In genomic region chr4:134401181-134401661, GRCm38 (mm10) we compare ENCODE assay signal across 8 mouse cellular contexts. TPM values are rescaled to one million over a fixed set of nuclear protein-coding genes. Genes with fewer than 3 reads are reported as not detected.
DNase-seq lines count a peak whose midpoint lies in the region; ATAC-seq and TF ChIP-seq lines count a peak whose summit lies in the region.

No protein-coding gene starts in this region.

- H3K27me3 ChIP-seq in forebrain, embryonic 14.5 days (replicated peaks; ENCODE audit: control insufficient read depth, insufficient read depth, low read length) = no peaks in the 10 kb centered on the region
- H3K27me3 ChIP-seq in liver, postnatal 0 days (ENCODE audit: insufficient read depth, low read length) = no peaks in the 10 kb centered on the region
- H3K27me3 ChIP-seq in neural tube, embryonic 12.5 days (replicated peaks) = no peaks in the 10 kb centered on the region; the same call in 1 of the 2 replicates

- peak; percentile 78 for ATAC-seq in forebrain, embryonic 14.5 days
- peak; percentile 19; the same call in 1 of the 2 replicates for ATAC-seq in liver, postnatal 0 days
- peak; percentile 78 for ATAC-seq in neural tube, embryonic 12.5 days (ENCODE audit: low FRiP score, low read depth)

- H3K9me3 ChIP-seq in forebrain, embryonic 14.5 days (replicated peaks; ENCODE audit: control insufficient read depth, low read length) = no peaks in the 10 kb centered on the region
- no peaks in the 10 kb centered on the region for H3K9me3 ChIP-seq in liver, postnatal 0 days (ENCODE audit: low read length)
- H3K9me3 ChIP-seq in neural tube, embryonic 12.5 days = no peaks in the 10 kb centered on the region

- peak overlapping the region; percentile 67 for H3K4me2 ChIP-seq in forebrain, embryonic 14.5 days (ENCODE audit: low read length)
- H3K4me2 ChIP-seq in liver, postnatal 0 days (ENCODE audit: low read depth, low read length) = peak overlapping the region; percentile 72
- peak overlapping the region; percentile 62 for H3K4me2 ChIP-seq in neural tube, embryonic 12.5 days (replicated peaks)

- H3K36me3 ChIP-seq in forebrain, embryonic 14.5 days (ENCODE audit: control insufficient read depth, insufficient read depth, low read length) = no peaks in the 10 kb centered on the region
- H3K36me3 ChIP-seq in liver, postnatal 0 days (replicated peaks; ENCODE audit: insufficient read depth, low read length) = 0 out of 2 replicates have a peak, but pooled peaks cover 9% of the 10 kb centered on the region
- H3K36me3 ChIP-seq in neural tube, embryonic 12.5 days = no peaks in the 10 kb centered on the region

- no peak for TF ChIP-seq EP300 in liver, postnatal 0 days (IDR thresholded peaks at IDR 0.05; ENCODE audit: low read depth)

- 9% methylated on average over 19 of the region's 19 CpGs for WGBS in forebrain, embryonic 14.5 days
- WGBS in liver, postnatal 0 days (ENCODE audit: insufficient replicate concordance) = 4% methylated on average over 19 of the region's 19 CpGs
- WGBS in neural tube, embryonic 12.5 days = 7% methylated on average over 19 of the region's 19 CpGs

- intact Hi-C loops in heart, postnatal 25 days (cut with DNase I) = no loop called here

- peak overlapping the region; percentile 31 for H3K4me3 ChIP-seq in forebrain, embryonic 14.5 days (ENCODE audit: low read depth, low read length)
- peak overlapping the region; percentile 24 for H3K4me3 ChIP-seq in liver, postnatal 0 days (ENCODE audit: low read depth, low read length)
- peak overlapping the region; percentile 26 for H3K4me3 ChIP-seq in neural tube, embryonic 12.5 days

- peak overlapping the region; percentile 56 for H3K9ac ChIP-seq in forebrain, embryonic 14.5 days (ENCODE audit: low read length)
- H3K9ac ChIP-seq in liver, postnatal 0 days (replicated peaks) = peak overlapping the region; percentile 22
- H3K9ac ChIP-seq in neural tube, embryonic 12.5 days = peak overlapping the region; percentile 47

- peak; percentile 91 for DNase-seq in 416B (ENCODE audit: low read depth)
- DNase-seq in adrenal gland, postnatal 25 days = peak; percentile 59
- peak; percentile 78 for DNase-seq in forebrain, embryonic 14.5 days (ENCODE audit: low spot score)
- DNase-seq in heart, postnatal 25 days (ENCODE audit: low spot score) = peak; percentile 9
- DNase-seq in layer of hippocampus, adult 8-10 months (ENCODE audit: low spot score in 2 of 2) = peak; percentile 65 to 75
- DNase-seq in liver, postnatal 0 days = peak; percentile 77
- peak; percentile 69 to 83 for DNase-seq in thymus, postnatal 10 days (ENCODE audit: low spot score in 2 of 2)

- no peak for TF ChIP-seq CTCF in liver, postnatal 0 days (IDR thresholded peaks at IDR 0.05; ENCODE audit: low read depth)

- peaks cover 23% of the 10 kb centered on the region for H3K4me1 ChIP-seq in forebrain, embryonic 14.5 days (ENCODE audit: control insufficient read depth, insufficient read depth, low read length)
- H3K4me1 ChIP-seq in liver, postnatal 0 days (ENCODE audit: insufficient read depth) = peaks cover 26% of the 10 kb centered on the region
- peaks cover 27% of the 10 kb centered on the region for H3K4me1 ChIP-seq in neural tube, embryonic 12.5 days

- peak overlapping the region; percentile 76; the same call in 1 of the 2 replicates for H3K27ac ChIP-seq in forebrain, embryonic 14.5 days (ENCODE audit: low read depth, low read length)
- H3K27ac ChIP-seq in liver, postnatal 0 days (ENCODE audit: low read depth) = no peak overlapping the region
- no peak overlapping the region for H3K27ac ChIP-seq in neural tube, embryonic 12.5 days

RNA-seq across cellular contexts. Expression of gene Pafah2, which starts 5.1 kb away (rescaled TPM):
- 7.9 and 9.1 TPM in 2 replicates for total RNA-seq in adrenal gland, postnatal 25 days (2021)
- polyA plus RNA-seq in forebrain, embryonic 14.5 days (2014; fragmentation: Nextera tagmentation; extraction: Ambion mirVana) = 7.6 and 9.8 TPM in 2 replicates
- 1 to 10 TPM; 7.6 to 9.2 TPM for total RNA-seq in heart, postnatal 25 days (2021)
- total RNA-seq in layer of hippocampus, adult 8-10 months (2022) = 10 to 100 TPM in 1 of 4 experiments, 1 to 10 TPM in 3; 5.5 to 10.5 (median 8.5) TPM
- polyA plus RNA-seq in liver, postnatal 0 days (2015; fragmentation: Nextera tagmentation; extraction: Ambion mirVana) = 13.5 and 14.3 TPM in 2 replicates
- 8.1 and 8.5 TPM in 2 replicates for polyA plus RNA-seq in neural tube, embryonic 12.5 days (2016; fragmentation: Nextera tagmentation; extraction: Ambion mirVana)

RNA-seq across cellular contexts. Expression of gene Extl1, which starts 17.6 kb away (rescaled TPM):
- 1.7 and 2.1 TPM in 2 replicates for total RNA-seq in adrenal gland, postnatal 25 days (2021)
- 0.14 and 0.25 TPM in 2 replicates for polyA plus RNA-seq in forebrain, embryonic 14.5 days (2014; fragmentation: Nextera tagmentation; extraction: Ambion mirVana)
- total RNA-seq in heart, postnatal 25 days (2021) = 10 to 100 TPM; 18.0 to 19.4 TPM
- total RNA-seq in layer of hippocampus, adult 8-10 months (2022) = 10 to 100 TPM; 36.5 to 47.8 (median 42.9) TPM
- polyA plus RNA-seq in liver, postnatal 0 days (2015; fragmentation: Nextera tagmentation; extraction: Ambion mirVana) = 0.20 and 0.33 TPM in 2 replicates
- 0.40 and 0.53 TPM in 2 replicates for polyA plus RNA-seq in neural tube, embryonic 12.5 days (2016; fragmentation: Nextera tagmentation; extraction: Ambion mirVana)

RNA-seq across cellular contexts. Expression of gene Slc30a2, which starts 58.2 kb away (rescaled TPM):
- total RNA-seq in adrenal gland, postnatal 25 days (2021) = 21.1 and 21.5 TPM in 2 replicates
- 0.05 and 0.06 TPM in 2 replicates for polyA plus RNA-seq in forebrain, embryonic 14.5 days (2014; fragmentation: Nextera tagmentation; extraction: Ambion mirVana)
- total RNA-seq in heart, postnatal 25 days (2021) = under 1 TPM; 0.31 to 0.36 TPM
- total RNA-seq in layer of hippocampus, adult 8-10 months (2022) = under 1 TPM in 1 of 4 experiments, not detected in 3; 0.49 TPM
- polyA plus RNA-seq in liver, postnatal 0 days (2015; fragmentation: Nextera tagmentation; extraction: Ambion mirVana) = not detected in 2 replicates
- not detected in 2 replicates for polyA plus RNA-seq in neural tube, embryonic 12.5 days (2016; fragmentation: Nextera tagmentation; extraction: Ambion mirVana)

Comparison
In these comparisons a context has a peak if more than half of its experiments do, and no peak if none do; other contexts are left out.
1. DNase-seq: peak in every context shown above with its lines; median percentile 91 in 416B; 78 in forebrain, embryonic 14.5 days; 77 in liver, postnatal 0 days; 76 in thymus, postnatal 10 days; 70 in layer of hippocampus, adult 8-10 months; 59 in adrenal gland, postnatal 25 days; 9 in heart, postnatal 25 days.
2. ATAC-seq: peak in every context shown above with its lines; median percentile 78 in forebrain, embryonic 14.5 days; 78 in neural tube, embryonic 12.5 days; 19 in liver, postnatal 0 days.
3. RNA of gene Slc30a2, which starts 58.2 kb away (total RNA-seq): 21.1 to 21.5 TPM in adrenal gland, postnatal 25 days; 0.31 to 0.36 TPM in heart, postnatal 25 days and 0.49 TPM in layer of hippocampus, adult 8-10 months; every median in the first group is over 10 times any median in the second.
4. Peak in every context shown above with its lines, with median percentiles within 50 percentile points of each other: H3K4me2 ChIP-seq, H3K4me3 ChIP-seq and H3K9ac ChIP-seq.